Mouse (Mus musculus): ENCODE measurements around the gene Ggt1. TPM values are rescaled to one million over a fixed set of nuclear protein-coding genes. Genes with fewer than 3 reads are reported as not detected.
"Not testable (repeated sequence)": the region's sequence is repeated elsewhere in the genome, so short reads cannot be mapped to it uniquely, and the experiment has no call there.

The Ggt1 gene
- total RNA-seq (2014; fragmentation: Nextera tagmentation) (1.7 TPM in 1 of 2 replicates, not detected in the other), total RNA-seq (2017) (1.7 TPM in 1 of 2 replicates, not detected in the other)

DNA sequence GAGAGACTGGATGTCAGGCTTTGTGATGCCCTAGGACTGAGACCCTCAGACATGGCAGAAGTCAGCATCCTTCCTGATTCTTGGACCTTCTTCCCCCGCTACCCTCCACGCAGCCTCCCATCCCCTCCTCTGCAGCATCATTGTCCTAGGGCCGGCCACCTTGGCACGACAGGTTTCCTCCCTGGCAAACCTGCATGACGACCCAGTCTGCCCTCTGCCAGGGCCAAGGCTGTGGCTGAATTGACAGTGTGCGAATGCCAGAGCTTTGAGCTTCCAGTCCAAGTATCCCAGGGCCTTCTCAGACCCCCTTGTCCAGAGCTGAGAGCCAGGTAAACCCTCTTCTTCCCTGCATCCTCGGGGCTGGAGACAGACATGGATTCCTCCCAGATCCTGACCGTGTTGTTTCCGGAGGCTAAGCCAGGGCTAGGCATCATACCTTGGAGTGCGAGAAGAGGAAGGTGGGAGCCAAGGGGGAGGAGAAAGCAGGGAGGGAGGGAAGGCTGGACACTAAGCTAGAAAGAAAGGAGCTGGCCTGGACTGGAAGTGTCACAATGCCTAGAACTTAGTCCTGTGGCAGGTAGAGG is at the start of gene Ggt1:
TSS of gene Ggt1 (plus strand) at position 534 of the 584 bp plus-strand sequence.
- ATAC-seq (replicated peaks; ENCODE audit: poor library complexity, severe bottlenecking), result no peak

DNA sequence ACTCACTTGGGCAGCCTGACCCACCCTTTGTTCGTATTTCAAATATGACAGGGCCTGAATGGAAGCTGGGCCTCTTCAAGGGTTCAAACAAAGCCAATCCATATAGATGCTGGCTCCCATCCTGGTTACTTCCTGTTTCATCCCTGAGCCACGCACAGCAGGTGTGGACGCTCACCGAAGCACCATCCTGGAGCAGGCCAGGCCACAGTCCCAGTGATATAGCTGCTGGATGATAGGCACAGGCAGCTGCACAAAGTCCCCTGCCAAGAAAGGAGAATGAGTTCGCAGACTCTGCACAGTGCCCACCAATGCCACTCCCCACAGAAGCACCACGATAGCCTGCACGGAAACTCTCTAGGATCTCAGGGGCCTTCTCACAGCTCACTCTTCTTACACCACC is 49.5 kb upstream of the Ggt1 start:
- ATAC-seq (replicated peaks; ENCODE audit: poor library complexity, severe bottlenecking), result no peak

DNA sequence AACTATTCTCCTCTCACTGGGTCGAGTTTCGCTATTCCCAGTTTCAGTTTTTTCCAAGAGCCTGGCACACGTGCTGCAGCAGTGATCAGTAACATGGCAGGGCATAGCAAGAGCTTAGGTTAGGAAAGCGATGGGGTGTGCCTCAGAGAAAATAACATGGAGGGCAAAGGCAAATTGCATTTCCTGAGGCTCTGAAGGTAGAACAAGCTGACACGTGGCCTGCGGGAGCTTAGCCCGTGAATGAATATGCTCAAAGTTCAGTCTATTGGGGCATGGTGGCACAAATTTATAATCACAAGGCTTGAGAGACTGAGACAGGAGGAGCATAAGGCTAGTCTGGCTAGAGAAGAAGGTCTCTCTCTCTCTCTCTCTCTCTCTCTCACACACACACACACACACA is 48.6 kb upstream of the Ggt1 start:
- no peak for ATAC-seq (replicated peaks; ENCODE audit: poor library complexity, severe bottlenecking)

DNA sequence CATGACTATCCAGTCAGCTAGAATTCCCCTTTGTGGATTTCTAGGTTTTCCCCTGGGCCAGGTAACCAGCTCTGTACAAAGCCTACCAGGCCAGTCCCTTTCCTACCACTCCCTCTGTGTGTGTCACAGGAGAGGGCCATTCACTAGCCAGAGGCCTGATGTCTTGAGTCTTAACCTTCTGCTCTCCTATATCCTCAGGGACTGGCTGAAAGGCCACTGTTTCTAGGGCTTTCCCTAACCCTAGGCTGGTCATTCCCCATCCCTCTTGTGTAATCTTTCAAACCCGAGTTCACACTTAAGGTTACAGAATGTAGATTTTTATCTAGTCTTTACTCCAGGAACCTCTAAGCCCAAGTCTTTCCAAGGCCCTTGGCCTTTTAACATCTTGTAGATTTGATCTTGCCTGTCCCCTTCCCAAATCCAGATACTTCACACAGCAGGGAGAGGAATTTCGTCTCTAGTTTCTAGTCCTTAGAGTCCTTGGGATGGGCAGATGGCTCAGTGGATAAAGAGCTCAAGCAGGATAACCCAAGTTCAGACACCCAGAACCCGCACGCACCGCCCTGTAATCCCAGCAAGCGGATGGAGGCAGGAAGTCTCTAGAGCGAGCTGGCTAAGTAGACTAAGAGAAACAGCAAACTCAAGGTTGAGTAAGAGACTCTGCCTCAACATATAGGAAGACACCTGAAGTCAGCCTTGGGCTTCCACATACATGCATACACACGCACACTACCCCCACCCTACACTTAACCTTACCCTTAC is 47.9 kb upstream of the Ggt1 start:
- ATAC-seq (replicated peaks; ENCODE audit: poor library complexity, severe bottlenecking), result no peak

DNA sequence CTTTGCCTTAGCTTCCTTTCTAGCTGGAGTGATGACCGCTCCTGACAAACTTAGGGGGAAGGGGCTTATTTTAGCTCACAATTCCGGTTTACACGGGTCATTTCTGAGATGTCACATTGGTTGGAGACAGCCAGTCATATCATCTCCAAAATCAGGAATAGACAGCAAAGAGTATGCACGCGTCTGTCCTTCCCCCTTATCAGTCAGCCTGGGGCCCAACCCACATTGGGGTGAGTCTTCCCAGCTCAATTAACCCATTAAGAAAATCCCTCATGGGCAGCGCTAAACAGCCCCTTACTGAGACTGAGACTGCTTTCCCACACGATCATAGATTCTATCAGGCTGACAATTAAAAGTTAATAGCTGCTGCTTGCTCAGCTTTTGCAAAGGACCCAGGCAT is 47.0 kb upstream of the Ggt1 start:
- no peak for ATAC-seq (replicated peaks; ENCODE audit: poor library complexity, severe bottlenecking)

DNA sequence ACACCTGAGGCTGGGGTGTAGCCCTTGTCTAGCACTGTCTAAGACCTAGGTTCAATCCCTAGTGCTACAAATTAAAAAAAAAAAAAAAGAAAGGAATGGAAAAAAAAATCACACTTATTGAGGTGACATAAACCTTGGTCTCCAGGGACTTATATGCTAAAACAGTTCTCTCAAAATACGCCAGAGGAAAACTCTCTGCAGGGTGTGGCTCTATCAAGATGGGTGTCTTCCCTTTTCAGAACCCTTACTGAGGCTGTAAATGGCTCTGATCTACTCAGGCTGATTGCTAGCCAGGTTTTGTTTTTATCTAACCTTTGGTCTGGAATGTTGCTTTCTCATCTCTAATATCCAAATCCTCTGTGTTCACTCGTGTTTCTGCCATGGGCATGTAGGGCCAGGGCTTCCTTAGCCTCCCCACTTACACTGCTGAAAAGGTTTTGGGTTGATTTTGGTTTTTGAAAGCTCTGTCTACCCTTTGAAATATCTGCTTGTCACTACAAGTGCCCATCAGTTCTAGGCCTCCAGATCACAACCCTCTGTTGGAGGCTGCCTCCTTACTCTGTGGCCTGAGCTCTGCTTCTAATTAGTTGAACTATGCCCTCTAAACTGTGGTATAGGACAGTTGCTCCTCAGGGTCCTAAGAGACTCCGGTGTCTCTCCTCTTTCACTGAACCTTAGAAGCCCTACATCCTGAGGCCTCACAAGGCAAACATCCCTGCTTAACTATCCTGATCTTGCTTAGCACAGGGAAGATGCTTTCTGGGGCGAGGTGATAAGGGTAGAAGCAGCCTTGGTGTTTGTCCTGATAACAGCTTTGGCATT is 46.0 kb upstream of the Ggt1 start:
- no peak for ATAC-seq (replicated peaks; ENCODE audit: poor library complexity, severe bottlenecking)

DNA sequence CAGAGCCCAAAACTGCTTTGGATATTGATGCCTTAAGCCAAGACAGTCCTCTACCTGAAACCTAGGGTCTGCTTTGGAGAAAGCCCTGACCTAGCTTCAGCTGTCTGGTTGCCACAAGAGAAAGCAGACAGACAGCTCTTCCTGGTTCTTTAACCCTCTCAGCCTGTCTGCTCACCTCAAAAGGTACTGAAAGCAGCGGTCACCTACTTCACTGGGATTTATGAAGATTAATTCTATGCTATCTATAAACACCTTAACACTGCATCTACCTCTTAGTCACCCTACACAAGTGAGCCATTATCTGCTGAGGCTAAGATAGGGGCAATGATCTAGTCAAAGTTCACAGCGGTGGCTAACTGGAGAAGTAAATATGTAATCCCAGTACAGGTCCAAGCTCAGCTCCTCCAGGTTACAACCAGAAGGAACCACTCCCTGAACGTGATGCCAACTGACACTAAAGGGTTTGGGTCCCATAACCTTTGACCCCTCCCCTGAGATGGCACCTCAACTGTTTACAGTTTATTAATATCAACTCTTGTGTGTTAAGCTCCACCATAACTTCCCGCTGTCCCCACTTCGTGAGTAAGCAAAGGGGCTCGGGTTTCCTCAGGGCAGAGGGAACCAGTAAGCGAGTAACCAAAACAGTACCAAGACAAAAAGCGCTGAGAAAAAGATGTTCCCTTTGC is 45.2 kb upstream of the Ggt1 start:
- ATAC-seq (replicated peaks; ENCODE audit: poor library complexity, severe bottlenecking), result no peak

DNA sequence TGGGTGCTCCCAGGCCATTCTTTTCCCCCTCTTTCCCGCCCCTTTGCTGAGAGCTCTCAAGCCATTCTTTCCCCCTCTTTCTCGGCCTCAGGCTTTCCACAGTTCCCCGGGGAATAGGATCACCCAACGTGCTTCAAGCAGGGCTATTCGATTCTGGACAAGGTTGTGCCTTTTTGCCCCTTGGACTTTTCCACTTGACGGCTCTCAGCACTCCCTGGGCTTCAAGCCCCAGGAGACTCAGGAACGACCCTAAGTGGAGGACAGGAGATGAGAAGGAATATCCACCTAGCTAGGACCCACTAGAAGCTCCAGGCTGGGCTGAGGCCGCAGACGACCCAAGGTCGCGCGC is 44.7 kb upstream of the Ggt1 start:
- ATAC-seq (replicated peaks; ENCODE audit: poor library complexity, severe bottlenecking), result no peak

DNA sequence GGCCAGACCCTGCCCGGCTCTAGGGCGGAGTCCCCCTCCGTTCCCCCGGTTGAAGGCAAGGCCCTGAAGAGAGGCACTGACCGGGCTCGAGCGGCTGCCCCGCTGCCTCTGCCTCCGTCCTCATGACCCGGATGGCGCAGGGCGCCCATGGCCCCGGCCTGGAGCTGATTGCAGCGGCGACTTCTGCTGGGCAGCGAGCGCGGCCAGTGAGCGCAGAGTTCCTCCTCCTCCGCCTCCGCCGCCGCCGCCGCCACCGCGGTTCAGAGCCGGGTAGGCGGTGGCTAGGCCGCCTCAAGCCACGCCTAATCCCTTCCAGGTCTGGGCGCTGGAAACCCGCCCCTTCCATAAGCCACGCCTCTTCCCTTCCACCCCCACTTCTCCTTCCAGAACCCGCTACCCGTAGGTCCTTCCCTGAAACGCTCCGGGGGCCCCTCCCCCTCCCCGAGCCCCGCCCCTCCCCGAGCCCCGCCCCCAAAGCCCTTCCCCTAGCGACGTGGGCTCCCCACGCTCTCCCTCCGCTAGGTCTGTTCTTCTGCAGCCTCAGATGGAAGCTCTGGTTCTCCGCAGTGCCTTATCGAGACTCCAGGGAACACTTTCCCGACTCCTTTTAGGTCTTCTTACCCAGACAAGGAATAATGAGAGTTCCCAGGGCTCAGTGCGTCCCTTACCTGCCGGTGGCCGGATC is 44.2 kb upstream of the Ggt1 start, which contains the start of gene Snrpd3:
TSS of gene Snrpd3 (plus strand) at position 479 of the 685 bp plus-strand sequence.
- ATAC-seq (replicated peaks; ENCODE audit: poor library complexity, severe bottlenecking), result peak; percentile 83

DNA sequence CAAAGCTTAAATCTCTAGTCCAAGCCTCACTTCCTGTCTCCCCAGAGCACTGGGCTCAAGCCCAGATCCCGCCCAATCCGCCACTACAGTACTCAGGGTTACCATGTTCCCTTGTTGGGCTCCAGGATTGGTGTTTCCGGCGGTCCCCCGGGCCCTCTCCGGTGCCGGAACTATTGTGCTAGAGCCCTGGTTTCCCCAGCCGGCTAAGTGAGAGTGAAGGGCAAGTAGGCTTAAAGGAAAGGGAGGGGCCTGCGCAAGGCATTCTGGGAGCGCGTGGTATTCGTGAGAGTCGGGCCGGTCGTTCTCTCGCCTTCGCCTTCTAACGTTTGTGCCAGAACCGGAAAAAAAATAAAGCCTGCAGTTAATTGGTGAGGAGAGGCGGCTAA is 43.7 kb upstream of the Ggt1 start, which contains the start of gene Gucd1:
TSS of gene Gucd1 (minus strand) at position 215 of the 386 bp plus-strand sequence.
- peak; percentile 82 for ATAC-seq (replicated peaks; ENCODE audit: poor library complexity, severe bottlenecking)

DNA sequence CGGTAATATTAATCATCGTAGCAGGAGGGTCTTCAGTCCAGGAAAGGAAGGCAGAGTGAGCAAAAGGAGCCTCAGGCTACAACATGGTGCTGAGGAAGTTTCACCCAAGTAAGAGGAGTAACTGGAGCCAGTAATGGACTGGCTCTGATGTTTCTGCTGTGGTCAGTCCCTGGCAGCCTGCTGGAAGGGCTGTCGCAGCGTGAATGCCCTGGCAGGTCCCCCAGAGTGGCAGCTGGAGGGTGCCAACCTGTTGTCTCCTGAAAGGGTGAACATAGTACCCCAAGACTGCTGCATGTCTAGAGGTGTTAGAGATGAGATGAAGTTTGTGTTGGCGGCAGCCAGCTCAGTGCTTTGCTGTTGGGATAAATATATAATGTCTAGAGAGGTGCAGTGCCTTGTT is 40.8 kb upstream of the Ggt1 start:
- no peak for ATAC-seq (replicated peaks; ENCODE audit: poor library complexity, severe bottlenecking)

DNA sequence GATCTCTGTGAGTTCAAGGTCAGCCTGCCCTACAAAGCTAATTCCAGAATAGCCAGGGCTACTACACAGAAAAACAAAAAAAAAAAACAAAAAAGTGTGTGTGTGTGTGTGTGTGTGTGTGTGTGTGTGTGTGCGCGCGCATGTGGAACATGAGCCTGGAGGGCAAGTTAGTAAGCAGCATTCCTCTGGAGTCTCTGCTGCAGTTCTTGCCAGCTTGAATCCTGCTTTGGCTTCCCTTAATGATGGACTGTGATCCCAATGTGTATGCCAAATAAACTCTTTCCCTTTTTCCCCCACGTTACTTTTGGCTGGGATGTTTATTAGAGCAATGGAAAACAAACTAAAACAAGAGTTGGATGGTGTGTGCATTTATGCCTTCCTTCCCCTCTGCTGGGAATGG is 39.8 kb upstream of the Ggt1 start:
- ATAC-seq (replicated peaks; ENCODE audit: poor library complexity, severe bottlenecking), result no peak

DNA sequence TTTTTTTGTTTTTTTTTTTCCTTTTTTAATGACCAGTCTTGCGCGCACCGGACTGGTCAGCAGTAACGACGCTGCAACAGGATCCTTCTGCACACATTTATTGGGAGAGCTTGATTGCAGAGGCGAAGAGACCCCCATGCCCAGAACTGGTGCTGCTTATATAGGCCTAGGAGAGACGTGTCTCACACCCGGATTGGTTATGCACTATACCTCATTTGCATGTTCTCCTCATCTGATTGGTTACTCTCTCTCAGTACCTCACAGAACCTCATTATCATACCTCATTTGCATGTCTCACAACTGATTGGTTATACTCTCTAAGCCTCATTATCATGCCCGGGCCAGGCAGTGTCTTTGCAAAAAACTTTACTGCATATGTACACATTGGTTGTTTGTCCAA is 36.0 kb upstream of the Ggt1 start:
- ATAC-seq (replicated peaks; ENCODE audit: poor library complexity, severe bottlenecking), result not testable (repeated sequence)

DNA sequence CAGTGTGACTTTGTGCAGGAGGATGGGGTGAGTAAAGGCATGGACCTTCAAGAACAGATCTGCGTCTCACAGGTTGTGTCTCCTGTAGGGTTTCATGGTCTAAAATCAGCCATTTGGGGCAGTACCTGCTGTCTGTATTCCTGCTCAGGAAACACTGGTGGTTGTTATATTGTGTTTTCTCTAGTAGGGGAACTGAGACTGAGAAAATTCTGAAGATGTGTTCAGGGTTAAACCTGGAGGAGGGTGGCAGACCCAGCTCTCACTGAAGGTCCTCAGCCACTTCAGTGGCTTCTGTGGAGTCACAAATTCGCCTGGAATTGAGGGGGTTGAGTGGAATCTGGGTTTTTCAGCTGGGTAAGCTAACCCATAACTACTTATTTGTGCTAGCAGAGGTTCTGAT is 31.1 kb upstream of the Ggt1 start:
- ATAC-seq (replicated peaks; ENCODE audit: poor library complexity, severe bottlenecking), result no peak

DNA sequence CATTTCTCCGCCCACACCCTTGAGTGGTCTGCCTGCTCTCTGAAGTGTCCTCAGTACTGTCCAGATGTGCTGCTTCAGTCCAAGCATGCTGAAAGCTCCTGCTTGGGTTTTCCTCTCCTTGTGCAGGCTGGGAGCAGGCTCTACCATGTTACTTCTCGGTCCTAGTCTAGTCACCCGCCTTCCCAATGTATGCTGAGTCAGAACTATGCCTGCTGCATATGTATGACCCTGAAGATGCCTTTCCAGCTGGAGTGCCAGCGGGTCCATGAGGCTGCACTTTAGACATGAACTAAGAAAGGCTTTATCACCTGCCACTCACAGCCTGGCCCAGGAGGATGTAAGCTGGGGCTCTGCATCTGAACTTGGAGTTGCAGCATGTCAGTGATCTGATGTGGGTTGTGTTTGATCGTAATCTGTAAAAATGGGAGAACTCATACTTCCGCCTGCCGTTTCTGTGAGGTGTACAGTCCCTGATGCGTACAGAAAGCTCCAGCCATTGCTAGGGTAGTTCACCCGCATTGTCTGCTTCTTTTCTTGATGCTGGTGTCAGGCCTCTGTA is 29.8 kb upstream of the Ggt1 start:
- ATAC-seq (replicated peaks; ENCODE audit: poor library complexity, severe bottlenecking), result no peak

DNA sequence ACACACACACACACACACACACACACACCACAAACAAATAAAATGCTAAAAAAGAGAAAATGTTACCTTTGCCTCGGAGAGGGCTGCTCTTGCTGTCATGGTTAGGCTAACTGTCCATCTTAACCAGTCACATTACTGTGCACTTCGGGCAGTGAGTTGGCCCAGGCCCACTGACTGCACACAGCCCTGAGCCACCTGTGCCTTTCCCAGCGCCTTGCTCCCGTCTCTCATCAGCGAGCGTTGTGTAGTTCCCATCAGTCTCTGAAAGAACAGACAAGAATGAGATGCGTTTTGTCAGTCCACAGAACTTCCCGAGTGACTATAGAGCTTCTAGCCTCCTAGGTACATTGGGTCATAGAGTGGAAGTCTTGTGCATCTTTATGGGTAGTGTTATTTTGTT is 27.2 kb upstream of the Ggt1 start:
- ATAC-seq (replicated peaks; ENCODE audit: poor library complexity, severe bottlenecking), result no peak

DNA sequence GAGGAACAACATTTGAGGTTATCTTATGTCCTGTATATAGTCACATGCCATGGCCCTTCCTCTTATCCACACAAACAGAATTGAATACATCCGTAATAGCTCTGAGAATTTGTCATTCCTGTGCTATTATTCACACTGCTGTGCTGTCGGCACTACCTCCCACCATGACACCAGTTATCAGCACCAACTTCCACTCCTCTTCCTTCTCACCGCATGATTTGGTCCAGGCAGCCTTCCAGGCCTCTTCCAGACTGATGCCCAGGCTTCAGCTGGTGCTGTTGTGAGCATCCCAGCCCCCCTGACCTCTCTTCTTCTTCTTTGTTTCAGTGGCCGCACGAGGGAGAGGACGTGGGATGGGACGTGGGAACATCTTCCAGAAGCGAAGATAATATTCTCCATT is 26.5 kb upstream of the Ggt1 start:
- no peak for ATAC-seq (replicated peaks; ENCODE audit: poor library complexity, severe bottlenecking)

DNA sequence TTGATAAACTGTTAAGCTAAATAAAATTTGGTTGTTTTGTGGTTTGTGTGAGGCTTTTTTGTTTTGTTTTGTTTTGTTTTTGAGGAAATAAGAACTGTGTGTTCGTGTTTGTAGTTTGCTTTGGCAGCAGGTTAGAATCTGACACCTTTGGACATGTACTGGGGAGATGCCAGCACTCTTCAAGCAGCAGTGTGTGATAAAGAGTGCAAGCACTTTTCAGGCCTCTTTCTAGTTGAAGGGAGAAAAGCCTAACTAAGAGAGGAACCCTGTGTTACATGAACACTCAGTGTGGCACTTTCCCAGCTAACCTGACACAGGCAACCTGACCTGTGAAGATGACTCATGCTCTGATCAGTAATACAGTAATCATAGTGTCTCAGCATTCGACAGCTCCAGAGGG is 26.0 kb upstream of the Ggt1 start:
- no peak for ATAC-seq (replicated peaks; ENCODE audit: poor library complexity, severe bottlenecking)

DNA sequence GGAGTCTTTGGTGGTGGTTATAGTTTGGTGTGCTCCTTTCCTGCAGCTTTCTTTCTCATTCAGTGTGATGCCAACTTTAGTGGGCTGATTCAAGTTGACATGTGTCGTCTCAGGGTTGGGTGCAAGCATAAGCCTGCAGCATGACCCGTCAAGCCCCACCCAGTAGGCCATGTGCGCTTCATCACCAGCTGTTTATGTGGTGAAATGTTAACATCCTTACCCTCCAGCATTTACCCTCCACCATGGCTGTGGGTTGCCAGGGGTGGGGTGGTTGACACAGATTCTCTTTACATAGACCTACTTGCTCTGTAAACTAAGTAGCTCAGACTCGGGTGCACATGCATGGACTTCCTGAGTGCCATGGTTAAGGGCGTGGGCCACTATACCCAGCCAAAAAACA is 25.3 kb upstream of the Ggt1 start:
- no peak for ATAC-seq (replicated peaks; ENCODE audit: poor library complexity, severe bottlenecking)

DNA sequence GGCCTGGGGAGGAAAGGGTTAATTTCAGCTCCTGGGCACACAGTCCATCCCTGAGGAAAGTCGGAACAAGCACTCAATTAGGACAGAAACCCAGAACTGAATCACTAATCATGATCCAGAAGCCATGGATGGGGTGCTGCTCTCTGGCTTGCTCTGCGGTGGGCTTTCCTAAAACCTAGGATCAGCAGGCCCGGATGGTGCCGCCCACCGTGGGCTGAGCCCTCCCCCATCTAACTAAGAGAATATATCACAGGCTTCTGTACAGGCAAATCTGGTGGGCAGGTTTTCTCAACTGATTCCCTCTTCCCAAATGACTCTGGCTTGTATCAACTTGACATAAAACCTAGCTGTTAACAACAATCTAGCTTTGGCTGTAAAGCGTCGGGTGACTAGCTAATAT is 13.5 kb upstream of the Ggt1 start:
- no peak for ATAC-seq (replicated peaks; ENCODE audit: poor library complexity, severe bottlenecking)
